Mouse (Mus musculus) heart, embryonic 14.5 days (tissue): Measurements from ENCODE around the gene Ephx1. TPM values are rescaled to one million over a fixed set of nuclear protein-coding genes. Genes with fewer than 3 reads are reported as not detected.

ENCODE experiments used
- ATAC-seq: fragments of 200-750 bp; cut with Nextera tagmentation; 2 replicates; pipeline ENCODE4 v1.8.0; 2017; ENCODE audit warnings: low read depth, moderate TSS enrichment; ENCODE audit not compliant: insufficient number of reproducible peaks, insufficient read depth, low FRiP score
- H3K27ac ChIP-seq, 2 experiments: fragments of 200-500 bp in 1 of 2; fragments of 300-500 bp in 1 of 2; sonication (generic) in 1 of 2; replicated peaks in 1 of 2; 2 replicates each; pipeline ENCODE4 v1.5.1; 2012 to 2014; ENCODE audit warnings: low read depth in 2 of 2, low read length in 2 of 2, control low read depth in 1 of 2, mild to moderate bottlenecking in 1 of 2, mixed read lengths in 1 of 2; ENCODE audit not compliant: control insufficient read depth in 1 of 2, insufficient read depth in 1 of 2
- H3K27me3 ChIP-seq: fragments of 300-500 bp; sonication (generic); 2 replicates; pipeline ENCODE4 v1.6.1; 2014; ENCODE audit warnings: mild to moderate bottlenecking, low read length, control low read depth; ENCODE audit not compliant: control insufficient read depth, insufficient read depth
- H3K36me3 ChIP-seq: fragments of 300-500 bp; sonication (generic); 2 replicates; pipeline ENCODE4 v1.6.1; 2014; ENCODE audit warnings: mild to moderate bottlenecking, control low read depth, low read length, mixed read lengths; ENCODE audit not compliant: control insufficient read depth, insufficient read depth
- H3K4me1 ChIP-seq, 2 experiments: fragments of 200-500 bp in 1 of 2; fragments of 300-500 bp in 1 of 2; sonication (generic) in 1 of 2; 2 replicates each; pipeline ENCODE4 v1.6.1; 2012 to 2014; ENCODE audit warnings: low read length in 2 of 2, control low read depth in 1 of 2, mixed read lengths in 1 of 2; ENCODE audit not compliant: control insufficient read depth in 2 of 2, insufficient read depth in 2 of 2
- H3K4me2 ChIP-seq: fragments of 300-500 bp; sonication (generic); 2 replicates; pipeline ENCODE4 v1.6.1; 2014; ENCODE audit warnings: mild to moderate bottlenecking, low read length
- H3K4me3 ChIP-seq, 2 experiments: fragments of 200-500 bp in 1 of 2; fragments of 300-500 bp in 1 of 2; sonication (generic) in 1 of 2; 2 replicates each; pipeline ENCODE4 v1.5.1; 2012 to 2014; ENCODE audit warnings: low read length in 2 of 2, mild to moderate bottlenecking in 2 of 2, control low read depth in 1 of 2, low read depth in 1 of 2, moderate library complexity in 1 of 2; ENCODE audit not compliant: control insufficient read depth in 1 of 2, insufficient read depth in 1 of 2
- H3K9ac ChIP-seq: fragments of 300-500 bp; sonication (generic); 2 replicates; pipeline ENCODE4 v1.6.1; 2014; ENCODE audit warnings: mild to moderate bottlenecking, low read length
- H3K9me3 ChIP-seq: fragments of 300-500 bp; sonication (generic); 2 replicates; pipeline ENCODE4 v1.6.1; 2016; ENCODE audit warnings: low read length, control low read depth; ENCODE audit not compliant: control insufficient read depth
- WGBS: fragments of 180-500 bp; shearing (Covaris S2); extraction: QIAGEN DNeasy Blood & Tissue Kit; methylation state at CpG from one replicate; pipeline ENCODE4 v1.1.7; 2014; 5-methylcytosine and 5-hydroxymethylcytosine counted together
- polyA plus RNA-seq: library from polyadenylated mRNA; unstranded; fragments of >200 nt; fragmentation: Nextera tagmentation; extraction: Ambion mirVana; gene quantifications from 2 replicates; pipeline ENCODE4 v1.2.1, GENCODE M21; 2014

The Ephx1 gene
- polyA plus RNA-seq, 1 experiment from 2014 or later, result 10.5 TPM

- H3K27me3 ChIP-seq, result no peaks in the 10 kb centered on the region
- no peak overlapping the region for H3K4me2 ChIP-seq
- no peak for ATAC-seq
- H3K4me3 ChIP-seq, result no peak overlapping the region
- WGBS, result 76% methylated on average over 6 of the region's 6 CpGs
- peaks cover 5 to 9% of the 10 kb centered on the region in 2 experiments for H3K4me1 ChIP-seq
- no peak overlapping the region for H3K9ac ChIP-seq
- no peaks in the 10 kb centered on the region for H3K36me3 ChIP-seq
- no peaks in the 10 kb centered on the region for H3K9me3 ChIP-seq
- H3K27ac ChIP-seq, result no peak overlapping the region
Measured at GRCm38 (mm10) chr1:181007831-181008230, 12.9 kb downstream of the Ephx1 start.

GRCm38 (mm10) chr1:181005331-181005730 lies 15.4 kb downstream of the Ephx1 start:
- H3K9ac ChIP-seq, result no peak overlapping the region
- no peak for ATAC-seq
- H3K36me3 ChIP-seq, result no peaks in the 10 kb centered on the region
- H3K4me1 ChIP-seq, result peaks cover 5 to 12% of the 10 kb centered on the region in 2 experiments
- 76% methylated on average over 8 of the region's 8 CpGs for WGBS
- H3K4me3 ChIP-seq, result no peak overlapping the region
- H3K4me2 ChIP-seq, result no peak overlapping the region
- H3K9me3 ChIP-seq, result no peaks in the 10 kb centered on the region
- H3K27me3 ChIP-seq, result no peaks in the 10 kb centered on the region
- no peak overlapping the region for H3K27ac ChIP-seq

- H3K36me3 ChIP-seq, result no peaks in the 10 kb centered on the region
- no peak overlapping the region for H3K4me3 ChIP-seq
- ATAC-seq, result no peak
- no peak overlapping the region for H3K4me2 ChIP-seq
- 77% methylated on average over 2 of the region's 2 CpGs for WGBS
- peaks cover 0 to 9% of the 10 kb centered on the region in 2 experiments; a peak in 3 of 4 replicates for H3K4me1 ChIP-seq
- H3K27me3 ChIP-seq, result no peaks in the 10 kb centered on the region
- no peak overlapping the region for H3K9ac ChIP-seq
- H3K9me3 ChIP-seq, result no peaks in the 10 kb centered on the region
- H3K27ac ChIP-seq, result no peak overlapping the region
Measured at GRCm38 (mm10) chr1:181003790-181004189, 16.9 kb downstream of the Ephx1 start.

DNA sequence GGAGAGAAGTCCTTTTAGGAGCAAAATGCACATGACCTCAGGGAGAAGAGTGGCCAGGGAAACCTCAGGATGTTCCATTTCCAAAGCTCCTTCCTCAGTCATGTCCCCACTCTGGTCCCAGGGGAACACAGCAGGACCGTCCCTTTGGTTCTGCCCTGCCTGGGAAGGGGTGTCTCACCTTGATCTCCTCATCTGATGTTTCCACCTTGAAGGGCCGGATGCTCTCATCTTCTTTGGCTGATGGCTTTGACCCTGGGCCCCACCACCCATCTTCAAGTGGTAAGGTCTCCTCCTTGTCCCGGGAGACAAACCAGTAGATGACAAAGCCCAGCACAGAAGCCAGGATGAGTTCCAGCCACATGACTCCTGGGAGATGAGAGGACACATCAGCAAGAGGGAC lies 19.1 kb downstream of the Ephx1 start:
- Histone ChIP-seq H3K9me3 (no peaks in the 10 kb centered on the region), H3K27ac (no peak overlapping the region), H3K36me3 (no peaks in the 10 kb centered on the region), H3K27me3 (no peaks in the 10 kb centered on the region), H3K4me2 (no peak overlapping the region), H3K4me1 (peaks cover 0 to 9% of the 10 kb centered on the region in 2 experiments; a peak in 3 of 4 replicates), H3K9ac (no peak overlapping the region), H3K4me3 (no peak overlapping the region)
- WGBS, result 69% methylated on average over 3 of the region's 3 CpGs
- no peak for ATAC-seq

DNA sequence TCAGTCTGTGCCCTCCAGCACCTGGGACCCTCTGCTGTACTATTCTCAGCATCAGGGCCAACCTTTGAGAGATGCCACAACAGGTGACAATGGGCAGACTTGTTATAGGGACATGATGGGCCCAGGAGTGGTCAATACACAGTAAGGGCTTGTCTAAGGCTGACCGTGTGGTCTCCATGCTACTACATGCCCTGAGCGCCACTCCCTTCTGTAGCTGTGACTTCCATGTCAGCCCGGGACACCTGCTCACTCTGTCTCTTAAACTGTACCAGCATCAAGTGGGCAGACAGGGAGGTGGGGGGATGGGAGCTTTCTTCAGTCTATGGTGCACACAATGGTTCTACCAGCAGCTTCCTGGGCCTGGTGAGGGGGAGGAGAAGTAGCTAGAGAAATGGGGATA lies 19.5 kb downstream of the Ephx1 start:
- Histone ChIP-seq H3K4me2 (no peak overlapping the region), H3K27ac (no peak overlapping the region), H3K36me3 (no peaks in the 10 kb centered on the region), H3K9ac (no peak overlapping the region), H3K4me3 (no peak overlapping the region), H3K9me3 (no peaks in the 10 kb centered on the region), H3K4me1 (peaks cover 0 to 9% of the 10 kb centered on the region in 2 experiments; a peak in 3 of 4 replicates), H3K27me3 (no peaks in the 10 kb centered on the region)
- no peak for ATAC-seq
- WGBS, result 84% methylated on average over 3 of the region's 3 CpGs

GRCm38 (mm10) chr1:181000501-181001092 lies 20.1 kb downstream of the Ephx1 start:
- H3K4me1 ChIP-seq, result peaks cover 0 to 9% of the 10 kb centered on the region in 2 experiments; a peak in 3 of 4 replicates
- 41% methylated on average over 10 of the region's 10 CpGs for WGBS
- ATAC-seq, result no peak

DNA sequence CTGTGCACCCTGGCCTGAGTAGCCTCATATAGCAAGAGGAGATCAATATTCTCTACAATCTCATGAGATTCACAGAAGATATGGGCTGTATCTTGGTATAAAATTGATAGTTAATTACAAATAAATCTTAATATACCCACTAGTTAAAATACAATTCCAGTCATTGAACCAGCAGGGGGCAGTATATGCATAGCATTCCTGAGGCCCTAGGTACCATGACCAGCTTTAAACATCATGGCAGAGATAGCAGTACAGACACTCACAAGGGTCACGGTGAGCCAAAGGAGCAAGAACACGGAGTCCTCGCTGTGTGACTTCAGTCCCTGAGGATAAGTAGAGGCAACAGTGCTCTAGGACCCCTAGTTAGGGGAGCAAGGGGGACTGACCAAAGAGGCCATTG lies 28.6 kb downstream of the Ephx1 start:
- no peaks in the 10 kb centered on the region for H3K4me1 ChIP-seq
- no peak for ATAC-seq
- no peaks in the 10 kb centered on the region for H3K9me3 ChIP-seq
- no peak overlapping the region for H3K27ac ChIP-seq
- WGBS, result 33% methylated on average over 3 of the region's 3 CpGs
- H3K36me3 ChIP-seq, result no peaks in the 10 kb centered on the region
- H3K4me2 ChIP-seq, result no peak overlapping the region
- H3K9ac ChIP-seq, result no peak overlapping the region
- no peaks in the 10 kb centered on the region for H3K27me3 ChIP-seq
- H3K4me3 ChIP-seq, result no peak overlapping the region

More at GRCm38 (mm10) chr1:181000501-181001092, 20.1 kb downstream of the Ephx1 start:
- H3K9ac ChIP-seq, result 0 out of 2 replicates have a peak overlapping the region, but pooled peaks have one; percentile 11
- no peak overlapping the region for H3K4me3 ChIP-seq
- H3K4me2 ChIP-seq, result no peak overlapping the region
- H3K9me3 ChIP-seq, result no peaks in the 10 kb centered on the region
- H3K27ac ChIP-seq, result no peak overlapping the region
- no peaks in the 10 kb centered on the region for H3K36me3 ChIP-seq
- H3K27me3 ChIP-seq, result no peaks in the 10 kb centered on the region

- no peak overlapping the region for H3K9ac ChIP-seq
- H3K4me3 ChIP-seq, result no peak overlapping the region
- no peak overlapping the region for H3K27ac ChIP-seq
- H3K36me3 ChIP-seq, result no peaks in the 10 kb centered on the region
- no peak overlapping the region for H3K4me2 ChIP-seq
- ATAC-seq, result no peak
- H3K4me1 ChIP-seq, result no peaks in the 10 kb centered on the region
- H3K9me3 ChIP-seq, result no peaks in the 10 kb centered on the region
- WGBS, result 51% methylated on average over 3 of the region's 3 CpGs
- no peaks in the 10 kb centered on the region for H3K27me3 ChIP-seq
Measured at GRCm38 (mm10) chr1:180990671-180991070, 30.0 kb downstream of the Ephx1 start.
